In the genomic region with DNA sequence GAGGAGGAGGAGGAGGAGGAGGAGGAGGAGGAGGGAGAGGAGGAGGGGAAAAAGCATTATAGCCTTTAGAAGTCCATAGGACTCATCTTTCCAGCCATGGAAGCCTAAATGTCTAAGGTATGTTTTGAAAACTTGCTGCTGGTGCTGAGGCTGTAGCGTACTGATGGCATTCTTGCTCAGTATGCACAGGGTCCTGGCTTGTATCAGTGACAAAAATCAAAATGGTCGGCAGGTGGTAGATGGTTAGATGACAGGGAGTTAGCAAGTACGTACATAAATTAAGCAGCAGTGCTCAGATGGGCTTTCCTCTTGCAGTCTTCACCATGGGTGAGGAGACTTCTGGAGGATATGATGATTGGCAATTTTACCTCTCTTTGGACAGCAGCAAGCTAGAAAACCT, we compare ENCODE assay signal across 11 mouse cellular contexts. TPM values are rescaled to one million over a fixed set of nuclear protein-coding genes. Genes with fewer than 3 reads are reported as not detected.
DNase-seq lines count a peak whose midpoint lies in the region; ATAC-seq and TF ChIP-seq lines count a peak whose summit lies in the region.
"Had no signal": no experiment of that assay in that cellular context is flagged by ENCODE, and none has a peak within 500 bp of the region (broad histone marks: within the 10 kb centered on the region; RNA-seq: fewer than 3 reads in every experiment).

No protein-coding gene starts in this region.

- TF ChIP-seq CTCF in forebrain, postnatal 0 days (IDR thresholded peaks at IDR 0.05; ENCODE audit: low read depth) = no peak
- no peak for TF ChIP-seq CTCF in left cerebral cortex, adult 2 months (IDR thresholded peaks at IDR 0.05)
- TF ChIP-seq CTCF in lung, postnatal 0 days (IDR thresholded peaks at IDR 0.05) = no peak

- intact Hi-C loops in left cerebral cortex, adult 2 months (cut with DNase I) = no loop called here

- 42% methylated on average over 3 of the region's 3 CpGs for WGBS in forebrain, postnatal 0 days
- 81% methylated on average over 3 of the region's 3 CpGs for WGBS in forebrain, embryonic 12.5 days
- 52% methylated on average over 3 of the region's 3 CpGs for whole genome bisulfite sequencing in lung, postnatal 0 days

- H3K27me3 ChIP-seq in forebrain, postnatal 0 days (ENCODE audit: insufficient read depth, low read length) = no peaks in the 10 kb centered on the region
- H3K27me3 ChIP-seq in forebrain, embryonic 12.5 days = no peaks in the 10 kb centered on the region
- H3K27me3 ChIP-seq in lung, postnatal 0 days (replicated peaks; ENCODE audit: insufficient read depth, low read length) = no peaks in the 10 kb centered on the region

- ATAC-seq in forebrain, postnatal 0 days = peak; percentile 47; the same call in 1 of the 2 replicates
- no peak for ATAC-seq in forebrain, embryonic 12.5 days (ENCODE audit: low FRiP score)
- peak; percentile 36 to 54; a peak in 3 of 4 replicates for ATAC-seq in hematopoietic stem cell, adult 5-6 weeks (replicated peaks in 1 of 2; ENCODE audit: insufficient read depth in 1 of 2, low FRiP score in 2 of 2, low TSS enrichment in 1 of 2, low read depth in 1 of 2, poor library complexity in 2 of 2, severe bottlenecking in 2 of 2)
- ATAC-seq in lung, postnatal 0 days = no peak; the same call in 1 of the 2 replicates

- no peak for DNase-seq in forebrain, postnatal 0 days
- no peak for DNase-seq in left cerebral cortex, adult 2 months (ENCODE audit: extremely low spot score in 1 of 2, low spot score in 2 of 2)
- no peak for DNase-seq in left cerebral cortex, adult 18-20 months (ENCODE audit: low spot score in 2 of 2)
- peak; percentile 26 for DNase-seq in naive thymus-derived CD4-positive, alpha-beta T cell, adult 2 months (ENCODE audit: low read depth)
- no peak for DNase-seq in right cerebral cortex, adult 2 months (ENCODE audit: low spot score in 2 of 2)
- DNase-seq in lung, postnatal 0 days (ENCODE audit: low spot score) = no peak
- DNase-seq: heart, postnatal 4 days; lung, adult 2 months; midbrain, embryonic 14.5 days had no signal

- H3K27ac ChIP-seq in forebrain, postnatal 0 days (ENCODE audit: low read depth, low read length) = no peak overlapping the region
- no peak overlapping the region for H3K27ac ChIP-seq in forebrain, embryonic 12.5 days
- peak overlapping the region; percentile 67; the same call in 1 of the 2 replicates for H3K27ac ChIP-seq in left cerebral cortex, adult 2 months
- H3K27ac ChIP-seq in lung, postnatal 0 days (ENCODE audit: low read length) = no peak overlapping the region

- no peak overlapping the region for H3K4me3 ChIP-seq in forebrain, postnatal 0 days (ENCODE audit: low read depth, low read length)
- no peak overlapping the region for H3K4me3 ChIP-seq in forebrain, embryonic 12.5 days (replicated peaks)
- no peak overlapping the region for H3K4me3 ChIP-seq in left cerebral cortex, adult 2 months
- H3K4me3 ChIP-seq in lung, postnatal 0 days (ENCODE audit: low read depth, low read length) = no peak overlapping the region

- H3K9ac ChIP-seq in forebrain, postnatal 0 days = no peak overlapping the region
- no peak overlapping the region for H3K9ac ChIP-seq in forebrain, embryonic 12.5 days
- no peak overlapping the region for H3K9ac ChIP-seq in lung, postnatal 0 days (replicated peaks; ENCODE audit: low read depth)

- TF ChIP-seq EP300 in lung, postnatal 0 days (IDR thresholded peaks at IDR 0.05) = no peak

- no peak overlapping the region for H3K4me2 ChIP-seq in forebrain, postnatal 0 days (ENCODE audit: low read depth)
- H3K4me2 ChIP-seq in forebrain, embryonic 12.5 days = no peak overlapping the region
- H3K4me2 ChIP-seq in lung, postnatal 0 days (replicated peaks; ENCODE audit: low read depth, low read length) = no peak overlapping the region

- H3K4me1 ChIP-seq in forebrain, postnatal 0 days (ENCODE audit: insufficient read depth) = 0 out of 2 replicates have a peak, but pooled peaks cover 3% of the 10 kb centered on the region
- H3K4me1 ChIP-seq in forebrain, embryonic 12.5 days = peaks cover 17% of the 10 kb centered on the region
- H3K4me1 ChIP-seq in lung, postnatal 0 days (ENCODE audit: insufficient read depth, low read depth, low read length) = 0 out of 2 replicates have a peak, but pooled peaks cover 2% of the 10 kb centered on the region

- no peaks in the 10 kb centered on the region for H3K36me3 ChIP-seq in forebrain, postnatal 0 days (ENCODE audit: insufficient read depth)
- H3K36me3 ChIP-seq in forebrain, embryonic 12.5 days (replicated peaks) = no peaks in the 10 kb centered on the region
- H3K36me3 ChIP-seq in lung, postnatal 0 days (ENCODE audit: insufficient read depth, low read length) = no peaks in the 10 kb centered on the region

- H3K9me3 ChIP-seq in forebrain, postnatal 0 days (ENCODE audit: low read length) = no peaks in the 10 kb centered on the region
- no peaks in the 10 kb centered on the region for H3K9me3 ChIP-seq in forebrain, embryonic 12.5 days
- no peaks in the 10 kb centered on the region for H3K9me3 ChIP-seq in lung, postnatal 0 days (ENCODE audit: low read length)

RNA-seq across cellular contexts. Expression of gene Tspan5, which starts 10.8 kb away (rescaled TPM):
- 149 and 172 TPM in 2 replicates for total RNA-seq in forebrain, postnatal 0 days (2014; rRNA removed)
- 96.8 and 123 TPM in 2 replicates for polyA plus RNA-seq in forebrain, postnatal 0 days (2015; fragmentation: Nextera tagmentation; extraction: Ambion mirVana)
- 61.5 and 62.4 TPM in 2 replicates for polyA plus RNA-seq in forebrain, embryonic 12.5 days (2016; fragmentation: Nextera tagmentation; extraction: Ambion mirVana)
- total RNA-seq in left cerebral cortex, adult 2 months (2021) = 100 to 1,000 TPM; 242 to 281 TPM
- total RNA-seq in left cerebral cortex, adult 18-20 months (2021) = 100 to 1,000 TPM; 256 to 284 TPM
- total RNA-seq in hematopoietic stem cell, adult 5-6 weeks (2017) = 32.5 and 34.0 TPM in 2 replicates
- 33.0 and 35.0 TPM in 2 replicates for polyA plus RNA-seq in lung, postnatal 0 days (2015; fragmentation: Nextera tagmentation; extraction: Ambion mirVana)

Comparison
In these comparisons a context has a peak if more than half of its experiments do, and no peak if none do; other contexts are left out.
1. ATAC-seq: peak in forebrain, postnatal 0 days (single experiment) and hematopoietic stem cell, adult 5-6 weeks (2 of 2); none in forebrain, embryonic 12.5 days (single experiment) and lung, postnatal 0 days (single experiment).